Mouse (Mus musculus) ES-Bruce4 (cell line): ENCODE results near the gene Col24a1. TPM values are rescaled to one million over a fixed set of nuclear protein-coding genes. Genes with fewer than 3 reads are reported as not detected.

Experiments
- H3K27ac ChIP-seq: 2 replicates; pipeline ENCODE4 v1.5.1; 2012; ENCODE audit warnings: low read length, inconsistent platforms; ENCODE audit not compliant: insufficient read depth
- H3K27me3 ChIP-seq: 2 replicates; pipeline ENCODE4 v1.6.1; 2012; ENCODE audit warnings: mild to moderate bottlenecking, low read length, inconsistent platforms; ENCODE audit not compliant: control insufficient read depth, poor library complexity, insufficient read depth, severe bottlenecking
- H3K36me3 ChIP-seq: 2 replicates; pipeline ENCODE4 v1.6.1; 2012; ENCODE audit warnings: inconsistent platforms, mild to moderate bottlenecking, low read length, moderate library complexity; ENCODE audit not compliant: control insufficient read depth, poor library complexity, insufficient read depth, severe bottlenecking
- H3K4me1 ChIP-seq: one replicate; pipeline ENCODE4 v1.8.1; 2011; ENCODE audit warnings: low read length; ENCODE audit not compliant: control insufficient read depth, insufficient read depth
- H3K4me3 ChIP-seq: 2 replicates; pipeline ENCODE4 v1.5.1; 2011; ENCODE audit warnings: low read depth, mild to moderate bottlenecking, low read length
- H3K9ac ChIP-seq: 2 replicates; pipeline ENCODE4 v1.6.1; 2012; ENCODE audit warnings: low read depth, mild to moderate bottlenecking, inconsistent platforms; ENCODE audit not compliant: poor library complexity, severe bottlenecking
- H3K9me3 ChIP-seq: replicated peaks from 2 replicates; pipeline ENCODE4 v1.6.1; 2012; ENCODE audit warnings: mild to moderate bottlenecking, low read length, inconsistent platforms; ENCODE audit not compliant: control insufficient read depth, poor library complexity, insufficient read depth, severe bottlenecking
- CTCF ChIP-seq: IDR thresholded peaks from one replicate; pipeline ENCODE4 v1.8.1; 2011; ENCODE audit warnings: low read depth, low read length
- EP300 ChIP-seq: IDR thresholded peaks from 2 replicates; pipeline ENCODE4 v1.6.1; 2011; ENCODE audit warnings: low read depth, low read length; ENCODE audit not compliant: insufficient read depth
- POLR2A ChIP-seq: IDR thresholded peaks from one replicate; pipeline ENCODE4 v1.8.1; 2011; ENCODE audit warnings: low read length; ENCODE audit not compliant: insufficient read depth
- polyA plus RNA-seq: library from polyadenylated mRNA; stranded (reverse); fragments of >200 nt; gene quantifications from 2 replicates; pipeline ENCODE4 v1.2.4, GENCODE M21; 2011; ENCODE audit warnings: low read depth; ENCODE audit not compliant: missing spikeins, insufficient read depth, insufficient read length

Gene Col24a1
- polyA plus RNA-seq, 1 experiment, result 0.78 TPM

GRCm38 (mm10) chr3:145307209-145307608, 14.9 kb downstream of the Col24a1 start:
- TF ChIP-seq CTCF (no peak), POLR2A (no peak), EP300 (no peak)
- Histone ChIP-seq H3K4me3 (no peak overlapping the region), H3K9me3 (no peaks in the 10 kb centered on the region), H3K27ac (no peak overlapping the region), H3K36me3 (no peaks in the 10 kb centered on the region), H3K4me1 (no peaks in the 10 kb centered on the region), H3K27me3 (no peaks in the 10 kb centered on the region), H3K9ac (no peak overlapping the region)

GRCm38 (mm10) chr3:145320587-145321274, 28.5 kb downstream of the Col24a1 start:
- Histone ChIP-seq H3K4me1 (no peaks in the 10 kb centered on the region), H3K36me3 (no peaks in the 10 kb centered on the region), H3K27ac (no peak overlapping the region), H3K4me3 (no peak overlapping the region), H3K9ac (no peak overlapping the region), H3K27me3 (no peaks in the 10 kb centered on the region), H3K9me3 (no peaks in the 10 kb centered on the region)
- no peak for TF ChIP-seq CTCF

DNA sequence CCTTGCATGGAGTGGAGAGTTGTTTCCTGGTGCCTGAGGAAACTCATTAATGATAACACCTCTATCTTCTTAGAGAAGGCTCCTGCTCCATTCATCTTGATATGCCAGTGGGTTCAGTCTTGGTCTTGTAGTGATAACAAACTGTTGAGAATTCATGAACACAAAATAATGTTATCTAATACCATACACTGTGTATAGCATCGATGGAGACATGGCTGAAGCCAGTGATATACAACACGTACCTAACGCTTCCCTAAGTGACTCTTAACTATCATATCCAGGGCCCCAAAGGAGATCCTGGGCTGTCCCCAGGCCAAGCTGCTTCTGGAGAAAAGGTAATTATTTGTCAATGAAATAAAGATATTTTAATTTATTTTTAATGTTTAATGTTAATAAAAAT, 33.1 kb downstream of the Col24a1 start:
- Histone ChIP-seq H3K36me3 (no peaks in the 10 kb centered on the region), H3K4me3 (no peak overlapping the region), H3K9me3 (no peaks in the 10 kb centered on the region), H3K27ac (no peak overlapping the region), H3K9ac (no peak overlapping the region), H3K27me3 (no peaks in the 10 kb centered on the region), H3K4me1 (no peaks in the 10 kb centered on the region)
- no peak for TF ChIP-seq EP300
- TF ChIP-seq POLR2A, result no peak
- TF ChIP-seq CTCF, result no peak

GRCm38 (mm10) chr3:145331642-145332041, 39.4 kb downstream of the Col24a1 start:
- no peak overlapping the region for H3K27ac ChIP-seq
- H3K4me3 ChIP-seq, result no peak overlapping the region
- no peaks in the 10 kb centered on the region for H3K36me3 ChIP-seq
- no peaks in the 10 kb centered on the region for H3K27me3 ChIP-seq
- H3K9ac ChIP-seq, result no peak overlapping the region
- no peak for TF ChIP-seq EP300
- no peak for TF ChIP-seq POLR2A
- H3K9me3 ChIP-seq, result no peaks in the 10 kb centered on the region
- H3K4me1 ChIP-seq, result no peaks in the 10 kb centered on the region

- no peaks in the 10 kb centered on the region for H3K36me3 ChIP-seq
- no peak for TF ChIP-seq CTCF
- no peak for TF ChIP-seq EP300
- no peak for TF ChIP-seq POLR2A
- no peaks in the 10 kb centered on the region for H3K27me3 ChIP-seq
- H3K4me1 ChIP-seq, result no peaks in the 10 kb centered on the region
- H3K4me3 ChIP-seq, result no peak overlapping the region
- no peak overlapping the region for H3K9ac ChIP-seq
- H3K9me3 ChIP-seq, result no peaks in the 10 kb centered on the region
- H3K27ac ChIP-seq, result no peak overlapping the region
Observed at GRCm38 (mm10) chr3:145334046-145334445, 41.8 kb downstream of the Col24a1 start.

- Histone ChIP-seq H3K27ac (no peak overlapping the region), H3K27me3 (no peaks in the 10 kb centered on the region), H3K9me3 (no peaks in the 10 kb centered on the region), H3K4me1 (no peaks in the 10 kb centered on the region), H3K4me3 (no peak overlapping the region), H3K36me3 (no peaks in the 10 kb centered on the region), H3K9ac (no peak overlapping the region)
- TF ChIP-seq EP300, result no peak
- TF ChIP-seq POLR2A, result no peak
- no peak for TF ChIP-seq CTCF
Observed at GRCm38 (mm10) chr3:145337161-145337560, 44.9 kb downstream of the Col24a1 start.
